Mouse (Mus musculus) stomach, postnatal 0 days (tissue): ENCODE data around the gene Lhfpl3. TPM values are rescaled to one million over a fixed set of nuclear protein-coding genes. Genes with fewer than 3 reads are reported as not detected.
A peak's percentile ranks its signal among the peaks of the same experiment; 100 is the strongest.

Experiments used
- ATAC-seq: fragments of 200-750 bp; cut with Nextera tagmentation; 2 replicates; pipeline ENCODE4 v1.8.0; 2017; ENCODE audit not compliant: low FRiP score, low TSS enrichment
- DNase-seq: peaks from one replicate; pipeline ENCODE4 v3.0.0-alpha.2; 2016; ENCODE audit warnings: low spot score
- H3K27ac ChIP-seq: fragments of 300-500 bp; sonication (generic); replicated peaks from 2 replicates; pipeline ENCODE4 v1.5.1; 2014; ENCODE audit warnings: mild to moderate bottlenecking, control low read depth
- H3K27me3 ChIP-seq: fragments of 300-500 bp; sonication (generic); 2 replicates; pipeline ENCODE4 v1.6.1; 2014; ENCODE audit warnings: low read length; ENCODE audit not compliant: control insufficient read depth, insufficient read depth
- H3K36me3 ChIP-seq: fragments of 300-500 bp; sonication (generic); 2 replicates; pipeline ENCODE4 v1.6.1; 2014; ENCODE audit warnings: low read length, mixed read lengths; ENCODE audit not compliant: control insufficient read depth, insufficient read depth
- H3K4me1 ChIP-seq: fragments of 300-500 bp; sonication (generic); replicated peaks from 2 replicates; pipeline ENCODE4 v1.6.1; 2014; ENCODE audit warnings: antibody characterized with exemption; ENCODE audit not compliant: control insufficient read depth, insufficient read depth
- H3K4me2 ChIP-seq: fragments of 300-500 bp; sonication (generic); replicated peaks from 2 replicates; pipeline ENCODE4 v1.6.1; 2014; ENCODE audit warnings: low read depth, mild to moderate bottlenecking, control low read depth, moderate library complexity
- H3K4me3 ChIP-seq: fragments of 300-500 bp; sonication (generic); 2 replicates; pipeline ENCODE4 v1.5.1; 2014; ENCODE audit warnings: low read depth, low read length, control low read depth
- H3K9ac ChIP-seq: fragments of 300-500 bp; sonication (generic); 2 replicates; pipeline ENCODE4 v1.6.1; 2014; ENCODE audit warnings: mild to moderate bottlenecking, low read length, control low read depth, mixed read lengths
- H3K9me3 ChIP-seq: fragments of 300-500 bp; sonication (generic); 2 replicates; pipeline ENCODE4 v1.6.1; 2016; ENCODE audit warnings: low read length; ENCODE audit not compliant: control insufficient read depth
- CTCF ChIP-seq: IDR thresholded peaks from 2 replicates; pipeline ENCODE4 v1.5.1; 2016; ENCODE audit warnings: antibody characterized with exemption, low read depth, mild to moderate bottlenecking, moderate library complexity
- EP300 ChIP-seq: optimal IDR thresholded peaks from 2 replicates; pipeline ENCODE3; 2016; ENCODE audit warnings: antibody characterized with exemption
- WGBS: fragments of 180-500 bp; shearing (Covaris S2); extraction: QIAGEN DNeasy Blood & Tissue Kit; methylation state at CpG from one replicate; pipeline ENCODE4 v1.1.7; 2014; 5-methylcytosine and 5-hydroxymethylcytosine counted together
- polyA plus RNA-seq: library from polyadenylated mRNA; unstranded; fragments of >200 nt; fragmentation: Nextera tagmentation; extraction: Ambion mirVana; gene quantifications from 2 replicates; pipeline ENCODE4 v1.2.1, GENCODE M21; 2015

Gene Lhfpl3
- polyA plus RNA-seq, 1 experiment from 2014 or later = 0.23 TPM

- ATAC-seq (no peak), DNase-seq (no peak)
- Histone ChIP-seq H3K27me3 (no peaks in the 10 kb centered on the region), H3K9ac (no peak overlapping the region), H3K9me3 (no peaks in the 10 kb centered on the region), H3K4me3 (no peak overlapping the region), H3K4me2 (no peak overlapping the region), H3K4me1 (no peaks in the 10 kb centered on the region), H3K36me3 (no peaks in the 10 kb centered on the region), H3K27ac (no peak overlapping the region)
- TF ChIP-seq CTCF = no peak
- WGBS = 47% methylated on average over 2 of the region's 2 CpGs
Observed at GRCm38 (mm10) chr5:22928746-22929145, 182.9 kb downstream of the Lhfpl3 start.

- H3K9ac ChIP-seq = no peak overlapping the region
- no peak overlapping the region for H3K4me2 ChIP-seq
- H3K27me3 ChIP-seq = no peaks in the 10 kb centered on the region
- H3K27ac ChIP-seq = no peak overlapping the region
- TF ChIP-seq EP300 = no peak
- no peak for TF ChIP-seq CTCF
- H3K4me3 ChIP-seq = no peak overlapping the region
- 49% methylated on average over 5 of the region's 5 CpGs for WGBS
- H3K36me3 ChIP-seq = no peaks in the 10 kb centered on the region
- H3K9me3 ChIP-seq = no peaks in the 10 kb centered on the region
- H3K4me1 ChIP-seq = no peaks in the 10 kb centered on the region
- no peak for DNase-seq
- no peak for ATAC-seq
Observed at GRCm38 (mm10) chr5:22943306-22943705, 197.4 kb downstream of the Lhfpl3 start.

- ATAC-seq (no peak), DNase-seq (no peak)
- 63% methylated on average over 6 of the region's 6 CpGs for WGBS
- TF ChIP-seq CTCF (peak; percentile 35), EP300 (no peak)
- H3K9ac ChIP-seq = no peak overlapping the region
- H3K4me2 ChIP-seq = no peak overlapping the region
- H3K36me3 ChIP-seq = no peaks in the 10 kb centered on the region
- no peak overlapping the region for H3K4me3 ChIP-seq
- no peaks in the 10 kb centered on the region for H3K4me1 ChIP-seq
- no peaks in the 10 kb centered on the region for H3K27me3 ChIP-seq
- H3K27ac ChIP-seq = no peak overlapping the region
- H3K9me3 ChIP-seq = no peaks in the 10 kb centered on the region
Observed at GRCm38 (mm10) chr5:22963300-22963699, 217.4 kb downstream of the Lhfpl3 start.

GRCm38 (mm10) chr5:22986771-22987170 lies 240.9 kb downstream of the Lhfpl3 start:
- 82% methylated on average over 2 of the region's 2 CpGs for WGBS
- H3K9ac ChIP-seq = no peak overlapping the region
- no peaks in the 10 kb centered on the region for H3K9me3 ChIP-seq
- H3K4me3 ChIP-seq = no peak overlapping the region
- no peak for TF ChIP-seq EP300
- TF ChIP-seq CTCF = no peak
- no peak overlapping the region for H3K4me2 ChIP-seq
- ATAC-seq (no peak), DNase-seq (no peak)
- H3K36me3 ChIP-seq = no peaks in the 10 kb centered on the region
- H3K27me3 ChIP-seq = no peaks in the 10 kb centered on the region
- H3K27ac ChIP-seq = no peak overlapping the region
- no peaks in the 10 kb centered on the region for H3K4me1 ChIP-seq

GRCm38 (mm10) chr5:22999811-23000210 lies 254.0 kb downstream of the Lhfpl3 start:
- H3K9me3 ChIP-seq = no peaks in the 10 kb centered on the region
- no peak for ATAC-seq
- no peak overlapping the region for H3K4me2 ChIP-seq
- H3K9ac ChIP-seq = no peak overlapping the region
- WGBS = 68% methylated on average over 3 of the region's 3 CpGs
- H3K4me1 ChIP-seq = no peaks in the 10 kb centered on the region
- no peaks in the 10 kb centered on the region for H3K36me3 ChIP-seq
- no peak overlapping the region for H3K4me3 ChIP-seq
- DNase-seq = no peak
- H3K27ac ChIP-seq = no peak overlapping the region
- TF ChIP-seq EP300 = no peak
- no peak for TF ChIP-seq CTCF
- H3K27me3 ChIP-seq = no peaks in the 10 kb centered on the region

GRCm38 (mm10) chr5:23003123-23003797 lies 257.4 kb downstream of the Lhfpl3 start:
- H3K4me3 ChIP-seq = no peak overlapping the region
- ATAC-seq = no peak
- H3K27me3 ChIP-seq = no peaks in the 10 kb centered on the region
- no peaks in the 10 kb centered on the region for H3K36me3 ChIP-seq
- H3K4me1 ChIP-seq = no peaks in the 10 kb centered on the region
- H3K27ac ChIP-seq = no peak overlapping the region
- 87% methylated on average over 2 of the region's 2 CpGs for WGBS
- TF ChIP-seq CTCF = no peak
- no peak for TF ChIP-seq EP300
- no peak for DNase-seq
- no peak overlapping the region for H3K4me2 ChIP-seq
- H3K9me3 ChIP-seq = no peaks in the 10 kb centered on the region
- H3K9ac ChIP-seq = no peak overlapping the region
